Mouse (Mus musculus) small intestine, adult 2 months (tissue): ENCODE data around the gene N4bp2l2.

ENCODE experiments used
- CTCF ChIP-seq: fragments of 200-500 bp; IDR thresholded peaks from 2 replicates; pipeline ENCODE4 v1.5.1; 2012; ENCODE audit warnings: low read depth, mild to moderate bottlenecking, control low read depth, inconsistent platforms, low read length, moderate library complexity, mixed read lengths; ENCODE audit not compliant: insufficient replicate concordance, insufficient read length; ENCODE audit errors: extremely low read depth
- POLR2A ChIP-seq: fragments of 200-500 bp; IDR thresholded peaks from 2 replicates; pipeline ENCODE4 v1.6.1; 2012; ENCODE audit warnings: low read depth, mild to moderate bottlenecking, control low read depth, inconsistent platforms, low read length, moderate library complexity

- TF ChIP-seq POLR2A (0 out of 2 replicates have a peak, but pooled peaks have one; percentile 9), CTCF (peak; percentile 92)
These were observed 640 bp downstream of the N4bp2l2 start for GRCm38 (mm10) chr5:150665132-150665954.
